Mouse (Mus musculus) midbrain, postnatal 0 days (tissue): ENCODE measurements around the gene Exoc4. TPM values are rescaled to one million over a fixed set of nuclear protein-coding genes. Genes with fewer than 3 reads are reported as not detected.
A peak's percentile ranks its signal among the peaks of the same experiment; 100 is the strongest.

Source experiments
- ATAC-seq: fragments of 200-750 bp; cut with Nextera tagmentation; 2 replicates; pipeline ENCODE4 v1.8.0; 2017; ENCODE audit warnings: moderate number of reproducible peaks, mild to moderate bottlenecking, moderate TSS enrichment, moderate library complexity; ENCODE audit not compliant: low FRiP score
- DNase-seq: peaks from one replicate; pipeline ENCODE4 v3.0.0-alpha.2; 2015; ENCODE audit warnings: low spot score
- H3K27ac ChIP-seq: fragments of 300-500 bp; sonication (generic); 2 replicates; pipeline ENCODE4 v1.5.1; 2014; ENCODE audit warnings: low read depth, mild to moderate bottlenecking, low read length, mixed read lengths
- H3K27me3 ChIP-seq: fragments of 300-500 bp; sonication (generic); 2 replicates; pipeline ENCODE4 v1.6.1; 2014; ENCODE audit warnings: low read length, control low read depth, mixed read lengths; ENCODE audit not compliant: insufficient read depth
- H3K36me3 ChIP-seq: fragments of 300-500 bp; sonication (generic); 2 replicates; pipeline ENCODE4 v1.6.1; 2014; ENCODE audit warnings: low read length, control low read depth, mixed read lengths; ENCODE audit not compliant: insufficient read depth
- H3K4me1 ChIP-seq: fragments of 300-500 bp; sonication (generic); 2 replicates; pipeline ENCODE4 v1.6.1; 2014; ENCODE audit warnings: mild to moderate bottlenecking, control low read depth, antibody characterized with exemption, low read length, mixed read lengths; ENCODE audit not compliant: insufficient read depth
- H3K4me2 ChIP-seq: fragments of 300-500 bp; sonication (generic); 2 replicates; pipeline ENCODE4 v1.6.1; 2014; ENCODE audit warnings: low read depth, mild to moderate bottlenecking, low read length, mixed read lengths; ENCODE audit not compliant: poor library complexity, severe bottlenecking
- H3K4me3 ChIP-seq: fragments of 300-500 bp; sonication (generic); 2 replicates; pipeline ENCODE4 v1.5.1; 2014; ENCODE audit warnings: low read depth, mild to moderate bottlenecking, low read length, moderate library complexity
- H3K9ac ChIP-seq: fragments of 300-500 bp; sonication (generic); replicated peaks from 2 replicates; pipeline ENCODE4 v1.6.1; 2014; ENCODE audit warnings: mild to moderate bottlenecking, low read length, moderate library complexity, mixed read lengths; ENCODE audit not compliant: poor library complexity, severe bottlenecking
- H3K9me3 ChIP-seq: fragments of 300-500 bp; sonication (generic); 2 replicates; pipeline ENCODE4 v1.6.1; 2016; ENCODE audit warnings: low read length, control low read depth
- CTCF ChIP-seq: IDR thresholded peaks from 2 replicates; pipeline ENCODE4 v1.5.1; 2016; ENCODE audit warnings: antibody characterized with exemption, mild to moderate bottlenecking
- WGBS: fragments of 180-500 bp; shearing (Covaris S2); extraction: QIAGEN DNeasy Blood & Tissue Kit; methylation state at CpG from one replicate; pipeline ENCODE4 v1.1.7; 2014; 5-methylcytosine and 5-hydroxymethylcytosine counted together
- polyA plus RNA-seq: library from polyadenylated mRNA; unstranded; fragments of >200 nt; fragmentation: Nextera tagmentation; extraction: Ambion mirVana; gene quantifications from 2 replicates; pipeline ENCODE4 v1.2.1, GENCODE M21; 2015
- total RNA-seq: library from RNA; depleted of rRNA; stranded (reverse); fragments of >200 nt; gene quantifications from 2 replicates; pipeline ENCODE4 v1.2.3, GENCODE M21; 2014

Exoc4 gene
- total and polyA plus RNA-seq, 2 experiments from 2014 or later: 29.5 to 72.5 TPM

DNA sequence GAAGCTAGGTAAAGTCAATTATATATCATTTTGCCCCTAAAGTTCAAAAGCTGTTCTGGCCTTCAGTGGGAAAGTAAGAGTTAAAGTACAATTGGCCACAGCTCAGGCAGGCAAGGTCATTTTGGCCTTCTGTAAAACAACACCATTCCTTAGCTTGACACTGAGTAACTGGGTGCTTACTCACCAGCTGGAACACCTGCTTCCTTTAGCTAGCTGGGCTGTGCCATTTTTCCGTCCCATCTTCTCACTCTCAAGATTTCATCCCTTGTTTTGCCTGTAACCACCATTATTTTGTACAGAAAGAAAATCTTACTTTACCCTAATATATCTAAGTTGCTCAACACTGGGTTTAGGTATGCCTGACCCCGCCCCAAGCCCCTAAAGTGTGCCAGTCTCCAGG, 543.7 kb downstream of the Exoc4 start:
- H3K4me2 ChIP-seq: no peak overlapping the region
- TF ChIP-seq CTCF: no peak
- H3K27ac ChIP-seq: no peak overlapping the region
- no peaks in the 10 kb centered on the region for H3K4me1 ChIP-seq
- no peaks in the 10 kb centered on the region for H3K27me3 ChIP-seq
- H3K9me3 ChIP-seq: no peaks in the 10 kb centered on the region
- H3K4me3 ChIP-seq: no peak overlapping the region
- 93% methylated on average over 2 of the region's 2 CpGs for WGBS
- no peak for ATAC-seq
- no peak overlapping the region for H3K9ac ChIP-seq
- H3K36me3 ChIP-seq: no peaks in the 10 kb centered on the region
- no peak for DNase-seq

DNA sequence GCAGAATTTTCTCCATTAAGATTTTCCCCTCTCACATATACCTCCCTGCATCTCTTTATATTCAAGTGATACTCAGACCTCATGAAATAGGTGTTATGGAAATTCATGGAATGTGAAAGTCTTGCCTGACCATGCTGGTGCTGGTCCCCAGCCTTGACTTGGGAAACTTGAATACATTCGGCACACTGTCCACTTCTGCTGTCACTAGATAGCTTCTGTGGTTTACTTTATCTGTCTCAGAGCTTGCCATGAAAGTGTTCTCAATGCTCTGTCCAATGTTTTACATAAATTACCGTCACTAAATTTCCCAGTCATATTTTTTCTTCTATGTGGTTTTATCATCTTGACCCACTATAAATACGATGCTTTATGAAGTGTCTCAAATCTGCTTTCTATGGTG, 552.4 kb downstream of the Exoc4 start:
- H3K36me3 ChIP-seq: no peaks in the 10 kb centered on the region
- no peak overlapping the region for H3K4me2 ChIP-seq
- H3K9me3 ChIP-seq: no peaks in the 10 kb centered on the region
- H3K9ac ChIP-seq: no peak overlapping the region
- DNase-seq (no peak), ATAC-seq (no peak)
- H3K27ac ChIP-seq: no peak overlapping the region
- H3K27me3 ChIP-seq: no peaks in the 10 kb centered on the region
- no peak overlapping the region for H3K4me3 ChIP-seq
- WGBS: 94% methylated on average over 3 of the region's 3 CpGs
- TF ChIP-seq CTCF: no peak
- H3K4me1 ChIP-seq: no peaks in the 10 kb centered on the region

DNA sequence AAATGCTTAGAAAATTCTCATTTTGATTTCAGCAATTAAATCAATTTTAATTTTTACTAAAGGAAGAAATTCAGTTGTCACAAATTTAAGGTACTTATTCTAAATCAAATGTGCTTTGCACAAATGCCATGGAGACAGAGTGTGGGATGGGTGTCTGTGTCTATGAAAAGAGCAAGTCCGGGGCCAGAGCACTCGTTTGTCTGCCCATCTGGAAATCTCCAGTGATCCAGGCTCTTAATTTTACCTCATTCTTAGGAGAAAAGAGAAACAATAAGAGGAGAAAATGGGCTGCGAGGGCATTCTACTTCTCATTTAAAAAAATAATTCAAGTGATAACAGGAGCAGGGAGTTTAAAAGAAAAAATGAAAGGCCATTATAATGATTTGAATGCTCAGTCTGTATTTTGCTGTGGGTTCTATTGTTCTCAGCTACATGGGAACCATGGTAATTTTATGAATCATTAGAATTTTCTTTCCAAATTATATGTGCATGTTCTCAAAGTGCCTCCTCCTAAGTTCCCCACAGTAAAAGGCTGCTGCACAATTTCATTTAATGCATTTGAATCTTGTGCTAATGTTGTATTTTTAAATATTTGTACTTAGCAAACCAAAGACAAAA, 554.7 kb downstream of the Exoc4 start:
- 52% methylated on average over 3 of the region's 3 CpGs for WGBS
- H3K4me3 ChIP-seq: no peak overlapping the region
- no peak for DNase-seq
- ATAC-seq: no peak
- no peak for TF ChIP-seq CTCF
- no peaks in the 10 kb centered on the region for H3K9me3 ChIP-seq
- no peak overlapping the region for H3K27ac ChIP-seq
- no peaks in the 10 kb centered on the region for H3K36me3 ChIP-seq
- no peak overlapping the region for H3K4me2 ChIP-seq
- no peak overlapping the region for H3K9ac ChIP-seq
- H3K27me3 ChIP-seq: no peaks in the 10 kb centered on the region
- no peaks in the 10 kb centered on the region for H3K4me1 ChIP-seq

DNA sequence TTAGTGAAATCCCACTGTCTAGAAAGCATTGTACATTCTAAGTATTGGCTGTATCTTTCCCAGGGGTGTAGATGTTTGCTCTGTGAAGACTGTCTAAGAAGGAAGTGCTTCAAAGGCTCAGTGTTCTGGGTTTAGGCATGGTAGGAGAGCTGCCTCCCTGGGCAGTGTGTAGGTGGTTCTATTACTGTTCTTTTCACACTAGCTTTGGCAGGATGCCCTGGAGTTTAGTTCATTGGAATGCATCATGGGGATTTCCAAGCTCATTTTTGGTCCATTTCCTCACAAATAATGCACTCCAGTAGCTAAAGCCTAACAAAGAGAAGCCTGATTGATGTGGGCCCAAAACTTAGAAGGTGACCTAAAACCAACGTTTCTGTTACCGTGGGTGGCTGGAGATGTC, 555.9 kb downstream of the Exoc4 start:
- no peaks in the 10 kb centered on the region for H3K9me3 ChIP-seq
- no peak overlapping the region for H3K4me2 ChIP-seq
- H3K4me3 ChIP-seq: no peak overlapping the region
- peak; percentile 32 for DNase-seq
- H3K36me3 ChIP-seq: no peaks in the 10 kb centered on the region
- no peak overlapping the region for H3K9ac ChIP-seq
- H3K27me3 ChIP-seq: no peaks in the 10 kb centered on the region
- no peak for TF ChIP-seq CTCF
- WGBS: 48% methylated on average over 2 of the region's 2 CpGs
- no peak for ATAC-seq
- no peak overlapping the region for H3K27ac ChIP-seq
- no peaks in the 10 kb centered on the region for H3K4me1 ChIP-seq

- Histone ChIP-seq H3K27ac (no peak overlapping the region), H3K9ac (no peak overlapping the region), H3K4me3 (no peak overlapping the region), H3K9me3 (no peaks in the 10 kb centered on the region), H3K36me3 (no peaks in the 10 kb centered on the region), H3K4me1 (no peaks in the 10 kb centered on the region), H3K27me3 (no peaks in the 10 kb centered on the region), H3K4me2 (no peak overlapping the region)
- DNase-seq (no peak), ATAC-seq (no peak)
- WGBS: 88% methylated on average over 3 of the region's 3 CpGs
- TF ChIP-seq CTCF: no peak
Measured at GRCm38 (mm10) chr6:33806072-33806782, 557.3 kb downstream of the Exoc4 start.

DNA sequence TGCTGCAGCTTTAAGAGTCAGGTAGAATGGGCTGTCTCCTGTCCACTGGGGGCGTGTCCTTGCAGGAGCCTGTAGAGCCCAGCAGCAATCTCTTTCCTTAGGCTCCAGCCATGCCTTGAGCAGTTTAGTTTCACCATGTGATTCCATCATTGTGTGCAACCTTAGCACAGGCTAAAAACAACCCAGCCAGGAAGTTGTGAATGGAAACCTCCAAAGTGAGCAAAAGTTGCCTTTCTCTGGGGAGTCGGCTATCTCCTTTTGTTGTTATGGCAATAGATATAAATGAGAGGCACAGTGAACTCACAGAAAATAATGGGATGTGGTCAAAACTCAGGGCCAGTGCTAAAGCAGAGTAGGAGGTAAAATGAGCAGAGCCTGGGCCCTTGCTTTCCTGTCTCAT, 565.5 kb downstream of the Exoc4 start:
- no peaks in the 10 kb centered on the region for H3K27me3 ChIP-seq
- no peaks in the 10 kb centered on the region for H3K9me3 ChIP-seq
- no peak for DNase-seq
- WGBS: 52% methylated on average over 2 of the region's 2 CpGs
- H3K36me3 ChIP-seq: no peaks in the 10 kb centered on the region
- no peak overlapping the region for H3K27ac ChIP-seq
- H3K9ac ChIP-seq: no peak overlapping the region
- H3K4me3 ChIP-seq: no peak overlapping the region
- H3K4me2 ChIP-seq: no peak overlapping the region
- no peaks in the 10 kb centered on the region for H3K4me1 ChIP-seq
- no peak for TF ChIP-seq CTCF
- no peak for ATAC-seq
